Mouse (Mus musculus) forebrain, embryonic 16.5 days (tissue): Measurements from ENCODE around the gene E130308A19Rik. TPM values are rescaled to one million over a fixed set of nuclear protein-coding genes. Genes with fewer than 3 reads are reported as not detected.

Experiments
- ATAC-seq: fragments of 200-750 bp; cut with Nextera tagmentation; 2 replicates; pipeline ENCODE4 v1.8.0; 2017; ENCODE audit warnings: mild to moderate bottlenecking, moderate library complexity
- H3K27ac ChIP-seq: fragments of 300-500 bp; sonication (generic); 2 replicates; pipeline ENCODE4 v1.5.1; 2014; ENCODE audit warnings: low read length, control low read depth
- H3K27me3 ChIP-seq: fragments of 300-500 bp; sonication (generic); replicated peaks from 2 replicates; pipeline ENCODE4 v1.6.1; 2014; ENCODE audit warnings: low read length; ENCODE audit not compliant: control insufficient read depth, insufficient read depth
- H3K36me3 ChIP-seq: fragments of 300-500 bp; sonication (generic); 2 replicates; pipeline ENCODE4 v1.6.1; 2014; ENCODE audit not compliant: control insufficient read depth, insufficient read depth
- H3K4me1 ChIP-seq: fragments of 300-500 bp; sonication (generic); replicated peaks from 2 replicates; pipeline ENCODE4 v1.6.1; 2014; ENCODE audit warnings: low read length; ENCODE audit not compliant: control insufficient read depth, insufficient read depth
- H3K4me2 ChIP-seq: fragments of 300-500 bp; sonication (generic); 2 replicates; pipeline ENCODE4 v1.6.1; 2014; ENCODE audit warnings: mild to moderate bottlenecking, low read length, control low read depth
- H3K4me3 ChIP-seq: fragments of 300-500 bp; sonication (generic); replicated peaks from 2 replicates; pipeline ENCODE4 v1.5.1; 2014; ENCODE audit warnings: mild to moderate bottlenecking, low read length, control low read depth
- H3K9ac ChIP-seq: fragments of 300-500 bp; sonication (generic); replicated peaks from 2 replicates; pipeline ENCODE4 v1.6.1; 2014; ENCODE audit warnings: low read depth, low read length, control low read depth
- H3K9me3 ChIP-seq: fragments of 300-500 bp; sonication (generic); 2 replicates; pipeline ENCODE4 v1.6.1; 2016; ENCODE audit warnings: low read length; ENCODE audit not compliant: control insufficient read depth
- WGBS: fragments of 180-500 bp; shearing (Covaris S2); extraction: QIAGEN DNeasy Blood & Tissue Kit; methylation state at CpG from one replicate; pipeline ENCODE4 v1.1.7; 2014; 5-methylcytosine and 5-hydroxymethylcytosine counted together
- polyA plus RNA-seq: library from polyadenylated mRNA; unstranded; fragments of >200 nt; fragmentation: Nextera tagmentation; extraction: Ambion mirVana; gene quantifications from 2 replicates; pipeline ENCODE4 v1.2.1, GENCODE M21; 2015

The E130308A19Rik gene
- polyA plus RNA-seq, 1 experiment from 2014 or later = 29.8 TPM

DNA sequence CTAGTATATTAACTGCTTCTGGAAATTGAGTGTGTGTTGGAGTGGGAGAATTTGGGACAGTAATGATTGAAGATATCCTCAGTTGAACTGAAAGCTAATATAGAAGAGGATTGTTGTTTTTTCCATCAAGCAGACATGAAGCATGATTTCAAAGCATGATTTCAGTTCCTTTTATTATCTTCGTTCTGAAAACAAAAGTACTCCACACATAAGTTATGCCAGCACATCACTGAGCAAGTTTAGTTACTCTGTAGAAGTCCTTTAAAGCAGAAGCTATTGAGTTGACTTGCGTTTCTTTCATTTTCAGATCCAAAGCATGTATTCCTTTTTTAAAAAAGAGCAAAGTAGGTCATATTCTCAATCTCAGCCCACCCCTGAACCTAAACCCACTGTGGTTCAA, 29.5 kb upstream of the E130308A19Rik start:
- Histone ChIP-seq H3K9me3 (no peaks in the 10 kb centered on the region), H3K27ac (no peak overlapping the region), H3K36me3 (peaks cover 3% of the 10 kb centered on the region; the same call in 1 of the 2 replicates), H3K4me1 (no peaks in the 10 kb centered on the region), H3K27me3 (no peaks in the 10 kb centered on the region), H3K4me2 (no peak overlapping the region), H3K9ac (no peak overlapping the region), H3K4me3 (no peak overlapping the region)
- ATAC-seq = no peak
- 83% methylated on average over 2 of the region's 2 CpGs for WGBS

DNA sequence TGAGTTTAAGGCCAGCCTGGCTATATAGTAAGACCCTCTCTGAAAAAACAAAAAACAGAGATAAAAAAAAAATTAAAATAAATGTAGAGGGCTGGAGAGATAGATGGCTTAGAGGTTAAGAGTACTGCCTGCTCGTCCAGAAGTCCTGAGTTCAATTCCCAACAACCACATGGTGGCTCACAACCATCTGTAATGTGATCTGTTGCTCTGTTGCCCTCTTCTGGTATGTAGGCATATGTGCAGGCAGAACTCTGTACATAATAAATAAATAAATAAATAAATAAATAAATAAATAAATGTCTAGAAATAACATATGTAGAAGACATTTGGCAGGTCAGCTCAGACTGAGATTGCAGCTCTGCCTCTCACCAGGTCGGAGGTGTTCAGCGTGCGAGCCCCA, 23.3 kb upstream of the E130308A19Rik start:
- H3K4me2 ChIP-seq = no peak overlapping the region

DNA sequence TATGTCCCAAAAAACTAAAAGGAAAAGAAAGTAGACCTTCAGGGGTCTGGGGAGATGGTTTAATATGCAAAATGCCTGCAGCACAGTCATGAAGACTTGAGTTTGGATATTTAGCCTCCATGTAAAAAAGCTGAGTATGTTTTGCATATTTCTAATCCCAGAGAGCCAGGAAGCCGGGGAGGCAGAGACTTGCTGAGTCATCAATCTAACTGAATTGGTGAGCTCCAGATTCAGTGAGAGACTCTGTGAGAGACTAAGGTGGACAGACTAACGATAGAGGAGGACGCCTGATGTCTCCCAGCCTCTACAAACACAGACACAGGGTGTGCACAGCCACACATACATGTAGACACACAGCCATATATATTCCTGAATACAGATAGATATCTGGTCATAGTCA, 21.1 kb upstream of the E130308A19Rik start:
- Histone ChIP-seq H3K9me3 (no peaks in the 10 kb centered on the region), H3K36me3 (no peaks in the 10 kb centered on the region), H3K27me3 (no peaks in the 10 kb centered on the region), H3K4me3 (no peak overlapping the region), H3K4me2 (no peak overlapping the region), H3K9ac (no peak overlapping the region), H3K4me1 (no peaks in the 10 kb centered on the region), H3K27ac (no peak overlapping the region)
- ATAC-seq = no peak
- WGBS = 73% methylated on average over 3 of the region's 3 CpGs

More for the DNA sequence above, 23.3 kb upstream of the E130308A19Rik start:
- H3K36me3 ChIP-seq = no peaks in the 10 kb centered on the region
- H3K27me3 ChIP-seq = no peaks in the 10 kb centered on the region
- no peak overlapping the region for H3K9ac ChIP-seq
- H3K9me3 ChIP-seq = no peaks in the 10 kb centered on the region
- ATAC-seq = no peak
- no peak overlapping the region for H3K27ac ChIP-seq
- no peak overlapping the region for H3K4me3 ChIP-seq
- WGBS = 89% methylated on average over 4 of the region's 4 CpGs
- no peaks in the 10 kb centered on the region for H3K4me1 ChIP-seq

DNA sequence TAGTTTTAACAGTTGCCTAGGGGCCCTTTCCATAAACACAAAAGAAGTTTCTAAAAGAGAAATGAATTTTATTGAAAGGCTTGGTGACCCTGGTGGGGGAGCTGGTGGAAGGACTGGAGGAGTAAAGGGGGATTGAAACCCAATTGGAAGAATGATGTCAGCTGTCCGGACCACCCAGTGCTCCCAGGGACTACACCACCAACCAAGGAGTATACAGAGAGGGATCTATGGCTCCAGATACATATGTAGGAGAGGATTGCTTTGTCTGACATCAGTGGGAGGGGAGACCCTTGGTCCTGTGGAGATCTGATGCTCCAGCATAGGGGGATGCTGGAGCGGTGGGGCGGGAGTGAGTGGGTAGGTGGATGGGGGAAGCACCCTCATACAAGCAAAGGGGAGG, 20.5 kb upstream of the E130308A19Rik start:
- no peak overlapping the region for H3K4me3 ChIP-seq
- no peak overlapping the region for H3K4me2 ChIP-seq
- H3K27ac ChIP-seq = no peak overlapping the region
- H3K4me1 ChIP-seq = no peaks in the 10 kb centered on the region
- no peak for ATAC-seq
- no peaks in the 10 kb centered on the region for H3K9me3 ChIP-seq
- H3K36me3 ChIP-seq = no peaks in the 10 kb centered on the region
- no peak overlapping the region for H3K9ac ChIP-seq
- WGBS = 98% methylated on average over 3 of the region's 3 CpGs
- H3K27me3 ChIP-seq = no peaks in the 10 kb centered on the region

DNA sequence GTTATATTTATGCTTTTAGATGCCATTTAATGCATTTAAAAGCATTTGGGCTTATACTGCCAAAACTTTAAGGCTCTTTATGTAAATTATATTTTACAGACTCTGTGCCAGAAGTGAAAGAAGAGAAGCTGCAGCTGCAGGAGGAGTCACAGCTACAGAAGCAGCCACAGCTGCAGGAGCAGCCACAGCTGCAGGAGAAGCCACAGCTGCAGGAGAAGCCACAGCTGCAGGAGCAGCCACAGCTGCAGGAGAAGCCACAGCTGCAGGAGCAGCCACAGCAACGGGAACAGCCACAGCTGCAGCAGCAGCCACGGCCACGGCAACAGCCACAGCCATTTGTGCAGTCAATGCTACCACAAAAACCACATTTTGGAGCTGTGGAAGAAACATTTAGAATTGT, 15.6 kb upstream of the E130308A19Rik start:
- Histone ChIP-seq H3K4me2 (no peak overlapping the region), H3K9me3 (no peaks in the 10 kb centered on the region), H3K9ac (no peak overlapping the region), H3K27ac (no peak overlapping the region), H3K27me3 (no peaks in the 10 kb centered on the region), H3K4me3 (no peak overlapping the region), H3K4me1 (no peaks in the 10 kb centered on the region), H3K36me3 (no peaks in the 10 kb centered on the region)
- WGBS = 88% methylated on average over 3 of the region's 3 CpGs
- no peak for ATAC-seq

DNA sequence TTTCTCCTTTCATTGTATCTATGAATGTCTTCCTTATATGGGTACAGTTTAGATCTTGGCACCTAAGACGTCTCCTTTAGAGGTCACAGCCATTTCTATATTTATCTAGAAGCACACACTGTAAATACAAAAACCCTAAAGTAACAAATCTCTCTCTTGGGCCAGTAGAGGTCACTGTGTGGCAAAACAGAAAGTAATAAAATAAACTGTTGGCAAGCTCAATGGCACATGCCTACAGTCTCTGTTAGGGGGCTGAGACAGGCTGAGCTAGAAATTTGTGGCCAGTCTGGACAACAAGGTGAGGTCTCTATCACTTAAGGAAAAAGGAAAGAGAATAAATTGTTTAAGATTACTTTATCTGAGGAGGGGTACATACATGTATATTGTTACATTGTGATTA, 11.0 kb upstream of the E130308A19Rik start:
- Histone ChIP-seq H3K36me3 (no peaks in the 10 kb centered on the region), H3K27ac (no peak overlapping the region), H3K9ac (no peak overlapping the region), H3K4me2 (no peak overlapping the region), H3K4me1 (no peaks in the 10 kb centered on the region), H3K27me3 (no peaks in the 10 kb centered on the region), H3K9me3 (no peaks in the 10 kb centered on the region), H3K4me3 (no peak overlapping the region)
- 42% methylated on average over 1 of the region's 1 CpGs for WGBS
- no peak for ATAC-seq

DNA sequence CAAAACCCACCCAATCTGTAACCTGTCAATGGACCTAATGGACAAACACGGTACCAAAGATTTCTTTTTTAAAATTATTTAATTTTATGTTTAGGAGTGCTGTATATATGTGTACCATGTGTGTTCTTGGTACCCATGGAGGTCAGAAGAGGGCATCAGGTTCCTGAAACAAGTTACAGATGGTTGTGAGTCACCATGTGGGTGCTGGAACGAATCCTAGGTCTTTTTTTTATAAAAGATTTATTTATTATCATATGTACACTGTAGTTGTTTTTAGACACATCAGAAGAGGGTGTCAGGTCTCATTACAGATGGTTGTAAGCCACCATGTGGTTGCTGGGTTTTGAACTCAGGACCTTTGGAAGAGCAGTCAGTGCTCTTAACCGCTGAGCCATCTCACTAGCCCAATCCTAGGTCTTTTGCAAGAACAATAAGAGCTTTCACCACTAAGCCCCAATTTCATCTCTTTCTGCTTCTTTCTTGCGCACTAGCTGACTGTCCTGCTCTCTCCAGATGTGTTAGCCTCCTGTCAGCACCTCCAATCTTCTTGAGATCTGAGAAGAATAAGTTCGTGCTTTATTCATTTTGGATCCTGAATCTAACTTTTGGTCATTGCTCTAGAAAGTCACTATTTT, 6.3 kb upstream of the E130308A19Rik start:
- Histone ChIP-seq H3K4me2 (no peak overlapping the region), H3K36me3 (no peaks in the 10 kb centered on the region), H3K9me3 (peaks cover 5% of the 10 kb centered on the region; the same call in 1 of the 2 replicates), H3K9ac (no peak overlapping the region), H3K27ac (no peak overlapping the region), H3K4me1 (no peaks in the 10 kb centered on the region), H3K27me3 (no peaks in the 10 kb centered on the region), H3K4me3 (no peak overlapping the region)
- ATAC-seq = no peak
- 90% methylated on average over 5 of the region's 5 CpGs for WGBS

DNA sequence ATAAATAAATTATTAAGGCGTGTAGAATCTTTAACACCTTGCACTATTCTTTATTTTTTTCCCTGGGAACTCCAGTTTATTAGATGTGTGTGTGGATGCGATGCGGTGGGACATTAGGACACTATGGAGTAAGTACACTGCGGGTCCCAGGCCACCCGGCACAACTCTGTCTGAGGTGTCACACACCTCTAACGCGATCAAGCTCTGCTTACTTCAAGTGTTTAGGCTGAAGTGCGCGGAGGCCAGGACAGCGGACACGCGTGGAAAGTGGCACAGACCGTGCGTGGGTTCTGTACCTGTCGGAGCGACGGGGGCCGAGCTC, 374 bp upstream of the E130308A19Rik start:
- Histone ChIP-seq H3K9me3 (peaks cover 5% of the 10 kb centered on the region; the same call in 1 of the 2 replicates), H3K4me2 (peak overlapping the region; percentile 79), H3K36me3 (no peaks in the 10 kb centered on the region), H3K4me1 (peaks cover 20% of the 10 kb centered on the region), H3K27ac (no peak overlapping the region), H3K4me3 (peak overlapping the region; percentile 89), H3K9ac (peak overlapping the region; percentile 91), H3K27me3 (peaks cover 2% of the 10 kb centered on the region; the same call in 1 of the 2 replicates)
- ATAC-seq = no peak
- 1% methylated on average over 18 of the region's 18 CpGs for WGBS

DNA sequence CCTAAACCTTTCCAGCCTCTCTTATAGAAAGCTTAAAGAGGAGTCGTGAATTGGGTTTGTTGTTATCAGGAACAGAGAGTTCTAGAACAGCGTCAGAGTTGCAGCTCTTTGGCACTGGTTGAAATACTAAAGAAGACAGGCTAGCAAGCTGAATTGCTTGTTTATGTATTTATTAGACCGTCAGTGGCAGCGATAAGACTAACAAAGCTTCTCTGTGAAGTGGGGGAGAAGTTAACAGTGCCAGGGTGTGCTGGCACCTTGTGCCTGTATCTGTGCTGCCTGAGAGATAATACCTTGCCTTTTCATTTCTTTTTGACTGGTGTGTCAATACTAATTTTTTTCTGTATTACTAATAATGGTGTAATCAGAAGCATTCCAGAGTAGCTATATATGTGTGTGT, 2.2 kb downstream of the E130308A19Rik start:
- no peak for ATAC-seq
- Histone ChIP-seq H3K9ac (no peak overlapping the region), H3K27ac (no peak overlapping the region), H3K9me3 (no peaks in the 10 kb centered on the region), H3K36me3 (no peaks in the 10 kb centered on the region), H3K27me3 (peaks cover 5% of the 10 kb centered on the region; the same call in 1 of the 2 replicates), H3K4me2 (no peak overlapping the region), H3K4me1 (peaks cover 20% of the 10 kb centered on the region), H3K4me3 (no peak overlapping the region)
- WGBS = 42% methylated on average over 4 of the region's 4 CpGs
